Mouse (Mus musculus) CH12.LX (cell line): ENCODE results near the gene Smtnl2.

Source experiments
- CHD2 ChIP-seq: IDR thresholded peaks from 2 replicates; pipeline ENCODE4 v1.6.1; 2011; ENCODE audit warnings: low read length, improper control_type of control experiment
- CTCF ChIP-seq, 2 experiments: IDR thresholded peaks in 1 of 2; conservative IDR thresholded peaks in 1 of 2; 2 replicates each; pipeline ENCODE4 v1.5.1; 2011 to 2012; ENCODE audit warnings: low read depth in 2 of 2, low read length in 2 of 2, improper control_type of control experiment in 1 of 2, inconsistent platforms in 1 of 2, mild to moderate bottlenecking in 1 of 2, moderate library complexity in 1 of 2
- EP300 ChIP-seq: IDR thresholded peaks from 2 replicates; pipeline ENCODE4 v1.6.1; 2011; ENCODE audit warnings: low read length, improper control_type of control experiment
- ETS1 ChIP-seq: conservative IDR thresholded peaks from 2 replicates; pipeline ENCODE4 v1.6.1; 2012; ENCODE audit warnings: low read depth, mild to moderate bottlenecking, inconsistent platforms, low read length, improper control_type of control experiment, moderate library complexity
- JUN ChIP-seq: IDR thresholded peaks from 2 replicates; pipeline ENCODE4 v1.6.1; 2011; ENCODE audit warnings: low read depth, mild to moderate bottlenecking, low read length, improper control_type of control experiment, moderate library complexity; ENCODE audit not compliant: insufficient read depth
- MAX ChIP-seq: IDR thresholded peaks from 2 replicates; pipeline ENCODE4 v1.6.1; 2011; ENCODE audit warnings: low read length, improper control_type of control experiment
- PAX5 ChIP-seq: IDR thresholded peaks from 2 replicates; pipeline ENCODE4 v1.6.1; 2012; ENCODE audit warnings: low read length, inconsistent platforms, mixed read lengths
- POLR2AphosphoS2 ChIP-seq: IDR thresholded peaks from 2 replicates; pipeline ENCODE4 v1.6.1; 2011; ENCODE audit warnings: low read depth, low read length, improper control_type of control experiment
- SIN3A ChIP-seq: IDR thresholded peaks from 2 replicates; pipeline ENCODE4 v1.6.1; 2012; ENCODE audit warnings: low read length, improper control_type of control experiment, inconsistent platforms
- UBTF ChIP-seq: IDR thresholded peaks from 2 replicates; pipeline ENCODE4 v1.6.1; 2012; ENCODE audit warnings: low read depth, mild to moderate bottlenecking, inconsistent platforms, low read length, improper control_type of control experiment, moderate library complexity
- ZMIZ1 ChIP-seq: IDR thresholded peaks from 2 replicates; pipeline ENCODE4 v1.6.1; 2012; ENCODE audit warnings: low read depth, mild to moderate bottlenecking, inconsistent platforms, low read length, improper control_type of control experiment

- TF ChIP-seq PAX5 = no peak
- TF ChIP-seq MAX = no peak
- no peak for TF ChIP-seq EP300
- TF ChIP-seq SIN3A = no peak
- TF ChIP-seq CTCF (conservative IDR thresholded peaks at IDR 0.05 in 1 of 2, IDR thresholded peaks at IDR 0.05 in 1 of 2; ENCODE audit: low read depth in 2 of 2, low read length in 2 of 2) = no peak
- no peak for TF ChIP-seq ETS1
- no peak for TF ChIP-seq ZMIZ1
- no peak for TF ChIP-seq CHD2
- no peak for TF ChIP-seq JUN
- no peak for TF ChIP-seq UBTF
- no peak for TF ChIP-seq POLR2AphosphoS2
Measured at GRCm38 (mm10) chr11:72391181-72391580, 20.3 kb downstream of the Smtnl2 start.
